Mouse (Mus musculus): ENCODE measurements around the gene Prlr.

Gene Prlr

GRCm38 (mm10) chr15:10325080-10325479 lies 148.0 kb downstream of the Prlr start, which contains the start of gene Gm21973:
Gene Gm21973 (plus strand): TSS chr15:10325380.
- no peak for DNase-seq (ENCODE audit: low spot score in 2 of 2)

DNA sequence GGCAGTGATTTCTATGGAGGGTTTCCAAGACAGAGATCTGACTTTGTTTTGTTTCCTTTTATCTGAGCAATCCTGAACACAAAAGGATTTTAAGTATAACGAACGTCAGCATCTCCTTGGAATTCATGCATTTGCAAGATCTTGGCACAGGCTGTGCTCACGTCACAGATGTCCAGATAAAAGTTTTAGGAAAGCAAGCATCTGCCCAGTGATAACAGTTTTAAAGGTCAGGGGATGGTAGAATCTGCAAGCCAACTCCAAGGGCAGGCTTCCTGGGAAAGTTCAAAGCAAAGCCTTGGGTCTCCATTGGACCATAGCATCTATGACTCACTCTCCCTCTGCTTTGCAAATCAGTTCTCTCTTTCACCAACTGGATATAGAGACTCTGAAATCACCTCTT lies 153.6 kb downstream of the Prlr start:
- no peak for DNase-seq (ENCODE audit: low spot score in 2 of 2)

DNA sequence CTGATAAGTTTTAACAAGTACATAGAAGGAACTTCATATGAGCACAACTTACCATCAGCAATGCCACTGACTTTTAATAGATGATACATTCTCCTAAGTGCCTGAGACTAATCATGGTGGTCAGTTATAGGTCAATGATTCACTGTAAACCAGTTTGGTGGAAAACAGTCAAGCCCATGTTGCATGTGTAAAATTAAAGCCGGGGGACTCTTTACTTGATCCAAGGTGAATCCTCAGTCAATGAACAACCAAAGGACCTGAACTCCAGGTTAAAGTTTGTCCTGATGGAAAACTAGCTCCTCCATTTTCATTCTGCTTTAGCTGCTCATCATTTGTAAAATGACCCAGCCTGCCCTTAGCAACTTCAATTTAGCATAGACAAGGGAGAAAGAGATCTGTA lies 155.5 kb downstream of the Prlr start:
- no peak for DNase-seq (ENCODE audit: low spot score in 2 of 2)

GRCm38 (mm10) chr15:10338606-10339005 lies 161.6 kb downstream of the Prlr start:
- no peak for DNase-seq (ENCODE audit: low spot score in 2 of 2)

DNA sequence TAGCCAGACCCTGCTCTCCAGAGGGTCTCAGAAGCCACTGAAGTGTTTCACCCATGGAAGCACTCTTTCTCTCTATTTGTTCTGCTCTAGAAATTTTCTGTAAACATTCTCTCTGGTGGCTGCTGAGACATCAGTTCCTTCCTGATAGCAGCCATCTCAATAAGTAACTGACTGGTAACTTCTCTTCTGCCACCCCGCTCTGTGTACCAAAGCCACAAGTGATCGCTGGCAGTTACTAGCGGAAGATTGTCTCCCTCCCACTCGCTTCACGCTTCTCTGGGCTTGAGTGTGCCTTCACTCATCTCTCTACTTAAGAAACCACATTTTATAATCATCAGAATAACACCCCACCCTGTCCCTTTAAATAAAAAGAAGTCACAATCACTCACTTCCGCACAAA lies 170.0 kb downstream of the Prlr start:
- no peak for DNase-seq (ENCODE audit: low spot score in 2 of 2)

GRCm38 (mm10) chr15:10358039-10358948 lies 181.3 kb downstream of the Prlr start, which contains the start of gene Agxt2:
Gene Agxt2 (plus strand): TSS chr15:10358532.
- no peak for DNase-seq (ENCODE audit: low spot score in 2 of 2)

DNA sequence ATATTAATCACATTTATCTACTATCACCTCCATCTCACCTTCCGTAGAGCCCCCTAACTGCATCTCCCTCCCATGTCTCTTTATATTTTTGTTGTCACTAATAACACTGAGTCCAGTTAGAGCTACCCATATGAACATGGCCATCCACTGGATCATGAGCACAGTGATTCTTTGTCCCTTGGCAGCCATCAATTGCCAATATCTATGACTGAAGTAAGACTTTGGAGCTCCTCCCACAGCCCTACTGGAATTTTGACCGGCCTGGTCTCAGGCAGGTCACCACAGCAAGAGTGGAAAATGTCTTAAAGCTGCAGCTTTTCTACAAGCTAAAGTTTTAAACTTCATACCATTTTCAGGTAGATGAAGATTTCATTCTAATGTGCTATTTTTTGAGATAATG lies 189.3 kb downstream of the Prlr start:
- no peak for DNase-seq (ENCODE audit: low spot score in 2 of 2)

- no peak for DNase-seq (ENCODE audit: low spot score in 2 of 2)
Measured at GRCm38 (mm10) chr15:10375404-10375803, 198.4 kb downstream of the Prlr start.

- no peak for DNase-seq (ENCODE audit: low spot score in 2 of 2)
Measured at GRCm38 (mm10) chr15:10378338-10378959, 201.4 kb downstream of the Prlr start.

DNA sequence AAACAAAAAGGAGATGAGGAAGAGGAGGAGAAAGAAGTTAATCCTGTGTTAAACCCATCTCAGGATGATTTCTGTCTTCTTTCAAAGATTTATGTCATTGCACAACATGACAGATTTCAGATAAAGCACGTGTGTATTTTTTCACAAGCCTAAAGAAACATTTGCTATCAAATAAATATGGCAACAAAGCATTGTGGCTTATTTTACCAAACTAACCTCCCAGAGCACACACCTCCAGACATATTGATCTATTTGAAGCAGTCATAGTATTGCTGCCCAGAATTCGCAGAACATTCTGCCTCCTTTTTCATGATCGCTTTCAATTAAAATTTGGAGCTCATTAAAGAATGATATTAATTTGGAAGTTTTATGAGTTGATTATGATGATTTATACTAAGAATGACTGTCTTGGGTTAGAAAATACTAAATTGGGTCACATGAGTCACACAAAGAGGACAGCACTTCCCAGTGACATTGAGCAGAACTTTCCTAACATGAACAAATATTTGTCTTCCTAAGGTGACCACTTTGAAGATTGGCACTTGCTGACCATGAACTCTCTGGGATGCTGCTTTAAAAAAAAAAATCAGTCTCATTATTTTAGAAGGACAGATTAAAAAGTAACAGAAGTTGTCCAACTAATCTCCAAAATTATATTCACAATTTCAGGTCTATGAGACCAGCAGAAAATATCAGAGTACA lies 202.9 kb downstream of the Prlr start:
- DNase-seq (ENCODE audit: low spot score in 2 of 2), result no peak

DNA sequence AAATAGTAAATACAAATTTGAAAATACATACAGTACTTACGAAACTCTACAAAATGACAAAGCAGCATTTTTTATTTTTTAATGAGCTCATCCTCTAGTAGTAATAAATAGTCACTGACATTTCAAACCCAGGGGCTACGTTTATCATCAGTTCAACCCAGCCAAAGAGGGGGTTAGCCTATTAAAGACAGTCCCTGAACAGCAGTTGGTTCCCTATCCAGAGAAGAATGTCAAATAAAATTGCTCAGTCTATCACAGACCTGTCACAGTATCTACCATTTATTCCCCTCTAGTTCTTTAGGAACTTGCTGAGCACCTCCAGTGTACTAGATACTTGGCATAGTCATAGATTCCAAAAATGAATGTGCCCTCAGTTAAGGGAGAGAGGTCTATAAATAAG lies 210.2 kb downstream of the Prlr start:
- no peak for DNase-seq (ENCODE audit: low spot score in 2 of 2)

All from cerebellum, postnatal 4 days (tissue).